Mouse (Mus musculus) cortical plate, adult 2 months (tissue): ENCODE measurements around the gene Gm28171. TPM values are rescaled to one million over a fixed set of nuclear protein-coding genes. Genes with fewer than 3 reads are reported as not detected.
"Not testable (repeated sequence)": the region's sequence is repeated elsewhere in the genome, so short reads cannot be mapped to it uniquely, and the experiment has no call there.

Source experiments
- H3K27ac ChIP-seq: fragments of 200-500 bp; 2 replicates; pipeline ENCODE4 v1.5.1; 2012; ENCODE audit warnings: low read length, control low read depth, inconsistent platforms; ENCODE audit not compliant: insufficient read depth
- H3K4me1 ChIP-seq: fragments of 200-500 bp; 2 replicates; pipeline ENCODE4 v1.6.1; 2011; ENCODE audit warnings: low read length; ENCODE audit not compliant: control insufficient read depth, insufficient read depth
- H3K4me3 ChIP-seq: fragments of 200-500 bp; 2 replicates; pipeline ENCODE4 v1.5.1; 2011; ENCODE audit warnings: mild to moderate bottlenecking, low read length, control low read depth; ENCODE audit not compliant: insufficient read depth
- polyA plus RNA-seq: library from polyadenylated mRNA; depleted of rRNA; stranded (reverse); fragments of >200 nt; gene quantifications from 2 replicates; pipeline ENCODE4 v1.2.3, GENCODE M21; 2012; rRNA removed

Gm28171 gene
- polyA plus RNA-seq, result not detected in 2 replicates

- H3K4me1 ChIP-seq, H3K27ac ChIP-seq, H3K4me3 ChIP-seq: not testable (repeated sequence)
Observed at GRCm38 (mm10) chrY:5793095-5793494, at the start of gene Gm28171. TSS of gene Gm28171 (plus strand) at chrY:5793395.

Other genes starting within 250 kb of the Gm28171 start
- gene Gm21854, start 136.4 kb upstream of the Gm28171 start, polyA plus RNA-seq, result not detected in 2 replicates
- not detected in 2 replicates for gene Gm20914, start 67.4 kb upstream of the Gm28171 start, polyA plus RNA-seq
- gene Gm21778, start 149.1 kb downstream of the Gm28171 start, polyA plus RNA-seq, result not detected in 2 replicates